Comparison of ENCODE assay signal across 10 mouse cellular contexts in genomic region chr6:30982372-30982980, GRCm38 (mm10). TPM values are rescaled to one million over a fixed set of nuclear protein-coding genes. Genes with fewer than 3 reads are reported as not detected.
DNase-seq lines count a peak whose midpoint lies in the region; ATAC-seq and TF ChIP-seq lines count a peak whose summit lies in the region.
"Had no signal": no experiment of that assay in that cellular context is flagged by ENCODE, and none has a peak within 500 bp of the region (broad histone marks: within the 10 kb centered on the region; RNA-seq: fewer than 3 reads in every experiment).

No protein-coding gene starts in this region.

- 0 out of 2 replicates have a peak, but pooled peaks cover 4% of the 10 kb centered on the region for H3K4me1 ChIP-seq in intestine, embryonic 16.5 days (ENCODE audit: control insufficient read depth, insufficient read depth, low read length)
- H3K4me1 ChIP-seq in thymus, adult 2 months (replicated peaks; ENCODE audit: control insufficient read depth, insufficient read depth, low read length): no peaks in the 10 kb centered on the region
- H3K4me1 ChIP-seq: liver, embryonic 15.5 days had no signal

- no peak for TF ChIP-seq POLR2A in thymus, adult 2 months (IDR thresholded peaks at IDR 0.05; ENCODE audit: control insufficient read depth, extremely low read depth, insufficient read depth, low read length, poor library complexity)

- no peaks in the 10 kb centered on the region for H3K36me3 ChIP-seq in intestine, embryonic 16.5 days (ENCODE audit: control insufficient read depth, insufficient read depth, low read length)
- H3K36me3 ChIP-seq in splenic B cell, adult 2 months (ENCODE audit: control insufficient read depth, insufficient read depth, low read length, poor library complexity, severe bottlenecking): no peaks in the 10 kb centered on the region
- no peaks in the 10 kb centered on the region for H3K36me3 ChIP-seq in thymus, adult 2 months (ENCODE audit: control insufficient read depth, insufficient read depth, low read length)
- H3K36me3 ChIP-seq: G1E; liver, embryonic 15.5 days had no signal

- H3K27ac ChIP-seq in intestine, embryonic 16.5 days (ENCODE audit: low read length): no peak overlapping the region
- H3K27ac ChIP-seq in thymus, adult 2 months (ENCODE audit: control insufficient read depth, insufficient read depth, low read length): no peak overlapping the region
- H3K27ac ChIP-seq: liver, embryonic 15.5 days had no signal

- ATAC-seq in frontal cortex, adult (ENCODE audit: low TSS enrichment): peak; percentile 65; the same call in 1 of the 2 replicates
- no peak for ATAC-seq in intestine, embryonic 16.5 days

- WGBS in intestine, embryonic 16.5 days: 14% methylated on average over 13 of the region's 13 CpGs
- WGBS in thymus, adult 2 months: 22% methylated on average over 13 of the region's 13 CpGs

- peak overlapping the region; percentile 39 for H3K4me2 ChIP-seq in intestine, embryonic 16.5 days (ENCODE audit: low read depth, low read length)
- H3K4me2 ChIP-seq: liver, embryonic 15.5 days had no signal

- H3K9me3 ChIP-seq in intestine, embryonic 16.5 days (ENCODE audit: control insufficient read depth, low read length): no peaks in the 10 kb centered on the region
- H3K9me3 ChIP-seq: G1E; liver, embryonic 15.5 days had no signal

- H3K9ac ChIP-seq in intestine, embryonic 16.5 days (ENCODE audit: low read depth, low read length): 0 out of 2 replicates have a peak overlapping the region, but pooled peaks have one; percentile 40
- H3K9ac ChIP-seq: liver, embryonic 15.5 days had no signal

- H3K27me3 ChIP-seq in intestine, embryonic 16.5 days (replicated peaks; ENCODE audit: control insufficient read depth, insufficient read depth, low read length): no peaks in the 10 kb centered on the region
- H3K27me3 ChIP-seq in splenic B cell, adult 2 months (ENCODE audit: control insufficient read depth, insufficient read depth, low read length, poor library complexity, severe bottlenecking): no peaks in the 10 kb centered on the region
- no peaks in the 10 kb centered on the region for H3K27me3 ChIP-seq in thymus, adult 2 months (ENCODE audit: control insufficient read depth, insufficient read depth, low read length)

- peak overlapping the region; percentile 23 for H3K4me3 ChIP-seq in intestine, embryonic 16.5 days (ENCODE audit: low read length)
- no peak overlapping the region for H3K4me3 ChIP-seq in thymus, adult 2 months (ENCODE audit: control insufficient read depth, insufficient read depth, low read length)
- H3K4me3 ChIP-seq: liver, embryonic 15.5 days had no signal

- no peak for DNase-seq in frontal cortex, postnatal 10 days (ENCODE audit: low spot score in 2 of 2)
- DNase-seq in 3134 (ENCODE audit: extremely low read depth, insufficient read length, low spot score): peak; percentile 14
- peak; percentile 67 for DNase-seq in embryo, embryonic 11 days
- DNase-seq in splenic B cell, adult 2 months (ENCODE audit: low read depth, low spot score): peak; percentile 56
- no peak for DNase-seq in left cerebral cortex, adult 18-20 months (ENCODE audit: low spot score in 2 of 2)
- no peak for DNase-seq in thymus, adult 2 months

- TF ChIP-seq CTCF in thymus, adult 2 months (IDR thresholded peaks at IDR 0.05; ENCODE audit: borderline replicate concordance, control insufficient read depth, extremely low read depth, insufficient read depth, low read length, poor library complexity): no peak

RNA-seq across cellular contexts. Expression of gene Klf14, which starts 23.6 kb away (rescaled TPM):
- polyA plus RNA-seq in intestine, embryonic 16.5 days (2015; fragmentation: Nextera tagmentation; extraction: Ambion mirVana): 1.5 and 1.6 TPM in 2 replicates
- total RNA-seq in left cerebral cortex, adult 18-20 months (2021): under 1 TPM; 0.56 to 0.77 TPM
- 0.10 and 0.15 TPM in 2 replicates for polyA plus RNA-seq in thymus, adult 2 months (2012; rRNA removed)
- total RNA-seq: G1E had no signal
- polyA plus RNA-seq: G1E had no signal

Comparison
In these comparisons a context has a peak if more than half of its experiments do, and no peak if none do; other contexts are left out.
1. DNase-seq: peak in 3134 (single experiment), embryo, embryonic 11 days (single experiment) and splenic B cell, adult 2 months (single experiment); none in frontal cortex, postnatal 10 days (0 of 2), left cerebral cortex, adult 18-20 months (0 of 2) and thymus, adult 2 months (single experiment).